Mouse (Mus musculus) A20 (cell line): ENCODE data around the gene Clip1.
A peak's percentile ranks its signal among the peaks of the same experiment; 100 is the strongest.

ENCODE experiments used
- DNase-seq: peaks from one replicate; pipeline ENCODE4 v3.0.0-alpha.2; 2011; ENCODE audit warnings: low read depth, low spot score

The Clip1 gene

GRCm38 (mm10) chr5:123670800-123671472, 13.5 kb downstream of the Clip1 start:
- DNase-seq: peak; percentile 83

- peak; percentile 54 for DNase-seq
Observed at GRCm38 (mm10) chr5:123669991-123670799, 14.2 kb downstream of the Clip1 start.

- DNase-seq: no peak
Observed at GRCm38 (mm10) chr5:123667915-123668314, 16.5 kb downstream of the Clip1 start.

GRCm38 (mm10) chr5:123665956-123666355, 18.5 kb downstream of the Clip1 start:
- DNase-seq: no peak

- DNase-seq: no peak
Observed at GRCm38 (mm10) chr5:123664329-123664728, 20.1 kb downstream of the Clip1 start.

GRCm38 (mm10) chr5:123662059-123662458, 22.4 kb downstream of the Clip1 start:
- DNase-seq: no peak

- DNase-seq: no peak
Observed at GRCm38 (mm10) chr5:123661602-123662001, 22.8 kb downstream of the Clip1 start.

- DNase-seq: no peak
Observed at GRCm38 (mm10) chr5:123657651-123658050, 26.8 kb downstream of the Clip1 start.

- no peak for DNase-seq
Observed at GRCm38 (mm10) chr5:123654937-123655336, 29.5 kb downstream of the Clip1 start.

- DNase-seq: no peak
Observed at GRCm38 (mm10) chr5:123653287-123653801, 31.1 kb downstream of the Clip1 start.

GRCm38 (mm10) chr5:123650825-123651224, 33.6 kb downstream of the Clip1 start:
- no peak for DNase-seq

GRCm38 (mm10) chr5:123642401-123642800, 42.0 kb downstream of the Clip1 start:
- no peak for DNase-seq

- DNase-seq: no peak
Observed at GRCm38 (mm10) chr5:123641259-123641900, 43.0 kb downstream of the Clip1 start.

GRCm38 (mm10) chr5:123640181-123640580, 44.2 kb downstream of the Clip1 start:
- DNase-seq: no peak

- no peak for DNase-seq
Observed at GRCm38 (mm10) chr5:123631210-123631609, 53.2 kb downstream of the Clip1 start.

GRCm38 (mm10) chr5:123626631-123627030, 57.8 kb downstream of the Clip1 start:
- DNase-seq: peak; percentile 63

GRCm38 (mm10) chr5:123622421-123622820, 62.0 kb downstream of the Clip1 start:
- DNase-seq: no peak

GRCm38 (mm10) chr5:123618558-123618957, 65.9 kb downstream of the Clip1 start:
- peak; percentile 48 for DNase-seq

- no peak for DNase-seq
Observed at GRCm38 (mm10) chr5:123614246-123614645, 70.2 kb downstream of the Clip1 start.

GRCm38 (mm10) chr5:123609843-123610242, 74.6 kb downstream of the Clip1 start:
- DNase-seq: peak; percentile 44

GRCm38 (mm10) chr5:123609416-123609815, 75.0 kb downstream of the Clip1 start:
- DNase-seq: no peak

- DNase-seq: no peak
Observed at GRCm38 (mm10) chr5:123607211-123607669, 77.2 kb downstream of the Clip1 start.
